12 mouse cellular contexts compared by ENCODE assay signal in the genomic region with DNA sequence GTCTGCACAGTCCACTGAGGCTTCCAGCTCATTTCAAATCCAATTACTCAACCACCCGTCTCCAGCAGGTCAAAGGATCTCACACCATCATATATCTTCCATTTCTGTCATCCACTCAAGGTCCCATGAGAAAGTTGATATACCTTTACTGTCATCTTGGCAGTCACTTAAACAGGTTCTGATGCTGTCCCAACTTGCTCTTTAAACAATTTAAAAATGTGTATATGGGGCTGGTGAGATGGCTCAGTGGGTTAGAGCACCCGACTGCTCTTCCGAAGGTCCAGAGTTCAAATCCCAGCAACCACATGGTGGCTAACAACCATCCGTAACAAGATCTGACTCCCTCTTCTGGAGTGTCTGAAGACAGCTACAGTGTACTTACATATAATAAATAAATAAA. TPM values are rescaled to one million over a fixed set of nuclear protein-coding genes. Genes with fewer than 3 reads are reported as not detected.
"Had no signal": no experiment of that assay in that cellular context is flagged by ENCODE, and none has a peak within 500 bp of the region (broad histone marks: within the 10 kb centered on the region; RNA-seq: fewer than 3 reads in every experiment).

No protein-coding gene starts in this region.

RNA-seq across cellular contexts. Expression of a gene that starts 31.7 kb away (rescaled TPM):
- total RNA-seq: megakaryocyte, adult 5-6 weeks; megakaryocyte-erythroid progenitor cell, adult 5-6 weeks; midbrain, postnatal 0 days; monocyte, adult 5-6 weeks; neutrophil, adult 5-6 weeks had no signal
- polyA plus RNA-seq: lung, embryonic 16.5 days; midbrain, embryonic 11.5 days; midbrain, embryonic 13.5 days; midbrain, embryonic 15.5 days; neural tube, embryonic 12.5 days; neural tube, embryonic 14.5 days; urinary bladder, adult 2 months had no signal
